Mouse (Mus musculus): Measurements from ENCODE around the gene Klf16. TPM values are rescaled to one million over a fixed set of nuclear protein-coding genes. Genes with fewer than 3 reads are reported as not detected.
A peak's percentile ranks its signal among the peaks of the same experiment; 100 is the strongest.

The Klf16 gene
- not detected in 2 replicates for polyA plus RNA-seq (2012; ENCODE audit: insufficient read depth, insufficient read length, low replicate concordance, missing spikeins)

DNA sequence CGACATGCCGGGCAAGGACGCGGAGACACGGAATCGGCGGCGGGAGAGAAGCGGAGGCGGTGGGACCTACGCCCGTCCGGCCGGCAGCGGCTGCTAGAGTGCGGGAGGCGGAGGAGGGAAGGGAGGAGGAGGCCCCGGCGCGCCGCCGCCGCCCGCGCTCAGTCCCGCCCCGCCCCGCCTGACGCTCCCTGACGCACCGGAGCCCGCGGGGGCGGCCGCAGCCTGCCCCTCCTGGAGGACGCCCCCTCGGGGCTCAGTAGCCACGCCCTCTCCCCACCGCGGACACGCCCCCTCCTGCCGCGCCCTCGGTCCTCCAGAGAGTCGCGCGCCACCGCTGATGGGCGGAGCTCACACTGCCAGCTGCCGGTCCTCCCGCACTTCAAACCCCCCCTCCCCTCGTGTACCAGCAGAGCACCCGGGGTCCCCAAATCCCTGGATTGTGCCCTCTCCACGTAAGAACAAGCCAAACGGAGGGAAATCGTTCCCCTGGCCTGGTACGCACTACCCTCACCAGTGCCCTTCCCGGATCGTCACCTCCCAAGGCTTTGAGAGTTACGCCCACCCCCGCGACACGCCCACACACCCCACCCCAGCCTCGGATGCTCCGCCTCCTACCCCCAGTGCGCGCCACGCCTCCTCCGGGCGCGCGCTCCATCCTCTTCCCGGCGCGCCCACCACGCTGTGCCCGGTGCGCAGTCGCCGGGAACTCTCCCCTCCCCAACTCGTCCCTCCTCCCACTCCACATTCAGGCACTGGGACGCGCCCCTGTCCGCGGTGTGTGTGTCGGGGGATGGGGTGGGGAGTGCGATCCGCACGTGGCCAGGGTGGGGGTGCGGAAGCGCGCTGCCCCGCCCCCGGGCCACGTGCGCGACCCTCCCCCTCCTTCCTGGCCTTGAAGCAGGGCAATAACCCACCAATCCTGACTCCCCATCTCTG, at the start of gene Klf16:
Gene Klf16 (minus strand): TSS at position 127 of the 936 bp plus-strand sequence.
- WGBS, result under 1% methylated on average over 78 of the region's 97 CpGs
- Histone ChIP-seq H3K27ac (ENCODE audit: insufficient read depth, low read depth, low read length) (peak within 1 kb of the TSS; percentile 88), H3K4me3 (ENCODE audit: insufficient read depth, low read depth, low read length) (peak within 1 kb of the TSS; percentile 86), H3K4me1 (ENCODE audit: control insufficient read depth, insufficient read depth, low read length) (peaks cover 37% of the 10 kb centered on the region)
- TF ChIP-seq CTCF (IDR thresholded peaks at IDR 0.05; ENCODE audit: insufficient read depth, low read depth, low read length) (no peak), POLR2A (IDR thresholded peaks at IDR 0.05; ENCODE audit: insufficient read depth, low read depth, low read length) (peak; percentile 32; the same call in 1 of the 2 replicates)

- peaks cover 63% of the 10 kb centered on the region for H3K4me1 ChIP-seq (ENCODE audit: control insufficient read depth, insufficient read depth, low read length)
- no peak overlapping the region for H3K27ac ChIP-seq (ENCODE audit: insufficient read depth, low read depth, low read length)
- H3K4me3 ChIP-seq (ENCODE audit: insufficient read depth, low read depth, low read length), result no peak overlapping the region
- 89% methylated on average over 4 of the region's 4 CpGs for WGBS
- TF ChIP-seq POLR2A (IDR thresholded peaks at IDR 0.05; ENCODE audit: insufficient read depth, low read depth, low read length) (no peak), CTCF (IDR thresholded peaks at IDR 0.05; ENCODE audit: insufficient read depth, low read depth, low read length) (no peak)
Observed at GRCm38 (mm10) chr10:80625764-80626163, 48.6 kb upstream of the Klf16 start.

DNA sequence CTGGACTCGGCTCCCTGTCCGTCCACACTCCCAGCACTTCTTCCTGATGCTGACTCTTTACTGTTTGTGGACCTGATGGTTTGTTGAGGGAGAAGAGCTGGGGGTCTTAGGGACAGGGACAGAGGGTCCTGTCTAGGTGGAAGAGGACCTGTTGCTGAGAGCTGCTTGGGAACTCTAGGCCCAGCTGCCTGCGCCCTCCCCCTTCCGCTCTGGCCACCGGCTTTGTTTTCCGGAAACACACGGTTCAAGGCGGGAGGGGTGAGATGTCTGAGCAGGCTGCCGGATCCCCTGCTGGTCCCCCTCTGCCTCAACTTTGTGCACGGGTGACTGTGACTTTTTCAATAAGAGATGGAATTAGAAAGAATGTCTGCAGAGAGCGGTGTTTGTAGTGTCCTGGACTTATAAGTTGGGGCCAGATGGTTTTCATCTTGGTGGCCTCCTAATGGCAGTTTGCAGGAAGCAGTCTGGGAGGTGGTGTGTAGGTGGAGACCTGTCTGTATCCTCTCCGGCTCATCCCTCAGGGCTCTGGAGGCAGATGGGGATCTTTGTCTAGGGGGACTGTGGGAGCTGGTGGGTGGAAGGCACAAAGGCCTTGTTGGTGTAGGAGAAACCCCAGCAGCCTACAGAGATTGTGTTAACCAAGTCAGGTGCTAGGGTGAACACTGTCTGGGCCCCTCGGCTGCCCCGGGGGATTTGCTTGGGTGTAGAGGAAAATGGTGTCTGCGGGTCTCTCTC, 46.5 kb upstream of the Klf16 start:
- Histone ChIP-seq H3K27ac (ENCODE audit: insufficient read depth, low read depth, low read length) (peak overlapping the region; percentile 77), H3K4me1 (ENCODE audit: control insufficient read depth, insufficient read depth, low read length) (peaks cover 43% of the 10 kb centered on the region), H3K4me3 (ENCODE audit: insufficient read depth, low read depth, low read length) (peak overlapping the region; percentile 69)
- no peak for TF ChIP-seq POLR2A (IDR thresholded peaks at IDR 0.05; ENCODE audit: insufficient read depth, low read depth, low read length)
- TF ChIP-seq CTCF (IDR thresholded peaks at IDR 0.05; ENCODE audit: insufficient read depth, low read depth, low read length), result no peak
- WGBS, result 7% methylated on average over 15 of the region's 15 CpGs

GRCm38 (mm10) chr10:80622661-80623456, 45.7 kb upstream of the Klf16 start, which contains the start of gene Csnk1g2:
Csnk1g2 (plus strand) TSS chr10:80622838.
- H3K4me1 ChIP-seq (ENCODE audit: control insufficient read depth, insufficient read depth, low read length), result peaks cover 41% of the 10 kb centered on the region
- peak within 1 kb of the TSS; percentile 74 for H3K4me3 ChIP-seq (ENCODE audit: insufficient read depth, low read depth, low read length)
- TF ChIP-seq POLR2A (IDR thresholded peaks at IDR 0.05; ENCODE audit: insufficient read depth, low read depth, low read length) (peak; percentile 53), CTCF (IDR thresholded peaks at IDR 0.05; ENCODE audit: insufficient read depth, low read depth, low read length) (no peak)
- H3K27ac ChIP-seq (ENCODE audit: insufficient read depth, low read depth, low read length), result peak within 1 kb of the TSS; percentile 99
- 1% methylated on average over 85 of the region's 85 CpGs for WGBS

DNA sequence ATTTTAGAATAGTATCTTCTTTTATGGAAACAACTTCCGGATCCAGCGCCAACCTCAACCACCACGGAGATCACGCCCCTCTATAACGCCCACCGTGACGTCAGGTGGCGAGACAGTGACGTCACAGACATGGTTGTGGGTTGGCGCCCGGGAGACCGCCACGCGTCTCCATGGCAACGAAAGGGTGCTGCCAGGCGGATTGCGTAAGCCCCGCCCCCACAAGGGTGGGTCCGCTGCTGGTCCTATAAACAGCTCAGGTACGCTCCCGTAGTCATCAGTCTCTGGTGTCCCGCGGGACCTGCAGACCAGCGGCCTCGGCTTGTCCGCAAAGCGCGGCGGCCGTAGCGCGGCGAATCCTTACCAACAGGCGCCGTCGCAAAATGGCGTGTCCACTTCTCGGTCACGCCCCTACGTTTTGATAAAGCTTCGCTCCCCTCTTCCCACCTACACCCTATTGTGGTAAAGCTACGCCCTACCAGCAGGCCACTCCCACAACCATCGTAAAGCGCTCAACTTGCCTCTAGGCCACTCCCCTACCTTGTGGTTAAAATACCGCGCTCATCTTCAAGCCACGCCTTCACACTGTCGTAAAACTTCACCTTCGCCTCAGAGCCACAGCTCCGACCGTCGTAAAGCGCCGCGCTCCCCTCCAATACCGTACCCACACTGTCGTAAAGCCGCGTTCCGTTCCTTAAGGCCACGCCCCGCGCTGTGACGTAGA, 45.0 kb upstream of the Klf16 start:
- peaks cover 37% of the 10 kb centered on the region for H3K4me1 ChIP-seq (ENCODE audit: control insufficient read depth, insufficient read depth, low read length)
- TF ChIP-seq POLR2A (IDR thresholded peaks at IDR 0.05; ENCODE audit: insufficient read depth, low read depth, low read length), result peak; percentile 80
- no peak for TF ChIP-seq CTCF (IDR thresholded peaks at IDR 0.05; ENCODE audit: insufficient read depth, low read depth, low read length)
- peak overlapping the region; percentile 74 for H3K4me3 ChIP-seq (ENCODE audit: insufficient read depth, low read depth, low read length)
- WGBS, result under 1% methylated on average over 64 of the region's 64 CpGs
- H3K27ac ChIP-seq (ENCODE audit: insufficient read depth, low read depth, low read length), result peak overlapping the region; percentile 99

- Histone ChIP-seq H3K4me3 (ENCODE audit: insufficient read depth, low read depth, low read length) (peak overlapping the region; percentile 74), H3K4me1 (ENCODE audit: control insufficient read depth, insufficient read depth, low read length) (peaks cover 37% of the 10 kb centered on the region), H3K27ac (ENCODE audit: insufficient read depth, low read depth, low read length) (peak overlapping the region; percentile 99; the same call in 1 of the 2 replicates)
- under 1% methylated on average over 9 of the region's 9 CpGs for WGBS
- no peak for TF ChIP-seq CTCF (IDR thresholded peaks at IDR 0.05; ENCODE audit: insufficient read depth, low read depth, low read length)
- TF ChIP-seq POLR2A (IDR thresholded peaks at IDR 0.05; ENCODE audit: insufficient read depth, low read depth, low read length), result no peak
Observed at GRCm38 (mm10) chr10:80621690-80621939, 44.5 kb upstream of the Klf16 start.

DNA sequence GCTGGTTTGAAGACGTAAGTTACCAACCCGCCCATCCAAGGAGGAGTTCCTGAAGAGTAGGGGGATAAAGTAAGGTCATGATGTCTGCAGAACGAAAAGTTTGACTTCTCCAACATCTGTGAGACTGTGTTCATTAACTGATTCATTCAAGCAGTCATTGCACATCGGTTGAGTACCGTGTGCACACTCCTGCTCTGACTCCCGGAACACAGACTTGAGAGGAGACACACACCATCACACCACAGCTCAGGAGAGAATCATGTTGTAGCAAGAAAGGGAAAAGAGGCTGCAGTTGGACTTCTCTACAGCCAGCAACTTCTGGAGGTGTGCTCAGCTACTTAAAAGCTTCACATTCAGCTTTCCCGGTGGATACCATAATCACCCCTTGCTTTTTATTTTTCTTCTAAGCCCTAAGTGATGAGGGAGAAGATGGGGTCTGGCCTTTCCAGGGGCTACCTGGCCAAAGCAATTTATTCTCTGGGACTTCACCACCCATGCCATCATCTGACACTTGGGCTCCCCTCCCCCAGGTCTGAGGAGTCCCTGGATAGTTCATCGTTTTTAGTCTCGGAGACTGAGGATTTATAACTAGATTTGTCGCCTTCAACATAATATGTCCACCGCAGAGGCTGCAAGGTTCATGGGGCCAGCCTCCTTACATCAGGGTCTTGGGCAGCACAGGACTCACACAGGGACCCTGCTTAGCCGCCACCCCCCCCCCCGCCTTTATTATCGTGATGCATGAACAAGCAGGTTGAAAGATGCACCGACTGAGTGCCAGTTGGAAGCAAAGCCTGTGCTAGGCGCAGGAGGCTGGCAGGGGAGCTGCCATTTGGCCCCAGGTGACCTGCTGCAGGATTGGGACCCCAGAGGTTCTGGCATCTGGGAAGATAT, 43.9 kb upstream of the Klf16 start:
- TF ChIP-seq POLR2A (IDR thresholded peaks at IDR 0.05; ENCODE audit: insufficient read depth, low read depth, low read length) (no peak), CTCF (IDR thresholded peaks at IDR 0.05; ENCODE audit: insufficient read depth, low read depth, low read length) (no peak)
- Histone ChIP-seq H3K27ac (ENCODE audit: insufficient read depth, low read depth, low read length) (peak overlapping the region; percentile 60; the same call in 1 of the 2 replicates), H3K4me1 (ENCODE audit: control insufficient read depth, insufficient read depth, low read length) (peaks cover 35% of the 10 kb centered on the region), H3K4me3 (ENCODE audit: insufficient read depth, low read depth, low read length) (peak overlapping the region; percentile 74)
- WGBS, result 36% methylated on average over 16 of the region's 16 CpGs
